Mouse (Mus musculus) embryonic facial prominence, embryonic 15.5 days (tissue): Measurements from ENCODE around the gene Fxyd5. TPM values are rescaled to one million over a fixed set of nuclear protein-coding genes. Genes with fewer than 3 reads are reported as not detected.

Source experiments
- ATAC-seq: fragments of 200-750 bp; cut with Nextera tagmentation; 2 replicates; pipeline ENCODE4 v1.8.0; 2017; ENCODE audit warnings: low read depth, moderate TSS enrichment; ENCODE audit not compliant: insufficient number of reproducible peaks, low FRiP score, low TSS enrichment
- H3K27ac ChIP-seq: fragments of 300-500 bp; sonication (generic); replicated peaks from 2 replicates; pipeline ENCODE4 v1.5.1; 2015; ENCODE audit warnings: mild to moderate bottlenecking, inconsistent platforms
- H3K27me3 ChIP-seq: fragments of 300-500 bp; sonication (generic); 2 replicates; pipeline ENCODE4 v1.6.1; 2015; ENCODE audit warnings: inconsistent platforms
- H3K36me3 ChIP-seq: fragments of 300-500 bp; sonication (generic); 2 replicates; pipeline ENCODE4 v1.6.1; 2015; ENCODE audit warnings: mild to moderate bottlenecking, inconsistent platforms
- H3K4me1 ChIP-seq: fragments of 300-500 bp; sonication (generic); 2 replicates; pipeline ENCODE4 v1.6.1; 2015; ENCODE audit warnings: inconsistent platforms
- H3K4me2 ChIP-seq: fragments of 300-500 bp; sonication (generic); replicated peaks from 2 replicates; pipeline ENCODE4 v1.6.1; 2015; ENCODE audit warnings: mild to moderate bottlenecking, inconsistent platforms
- H3K4me3 ChIP-seq: fragments of 300-500 bp; sonication (generic); replicated peaks from 2 replicates; pipeline ENCODE4 v1.5.1; 2015; ENCODE audit warnings: mild to moderate bottlenecking, inconsistent platforms
- H3K9ac ChIP-seq: fragments of 300-500 bp; sonication (generic); 2 replicates; pipeline ENCODE4 v1.6.1; 2015; ENCODE audit warnings: inconsistent platforms
- H3K9me3 ChIP-seq: fragments of 300-500 bp; sonication (generic); replicated peaks from 2 replicates; pipeline ENCODE4 v1.6.1; 2016; ENCODE audit warnings: inconsistent platforms
- WGBS: fragments of 180-500 bp; shearing (Covaris S2); methylation state at CpG from one replicate; pipeline ENCODE4 v1.1.7; 2015; 5-methylcytosine and 5-hydroxymethylcytosine counted together
- polyA plus RNA-seq: library from polyadenylated mRNA; unstranded; fragments of >200 nt; fragmentation: Nextera tagmentation; extraction: Ambion mirVana; gene quantifications from 2 replicates; pipeline ENCODE4 v1.2.1, GENCODE M21; 2015

Fxyd5 gene
- polyA plus RNA-seq, 1 experiment from 2014 or later: 46.2 TPM

DNA sequence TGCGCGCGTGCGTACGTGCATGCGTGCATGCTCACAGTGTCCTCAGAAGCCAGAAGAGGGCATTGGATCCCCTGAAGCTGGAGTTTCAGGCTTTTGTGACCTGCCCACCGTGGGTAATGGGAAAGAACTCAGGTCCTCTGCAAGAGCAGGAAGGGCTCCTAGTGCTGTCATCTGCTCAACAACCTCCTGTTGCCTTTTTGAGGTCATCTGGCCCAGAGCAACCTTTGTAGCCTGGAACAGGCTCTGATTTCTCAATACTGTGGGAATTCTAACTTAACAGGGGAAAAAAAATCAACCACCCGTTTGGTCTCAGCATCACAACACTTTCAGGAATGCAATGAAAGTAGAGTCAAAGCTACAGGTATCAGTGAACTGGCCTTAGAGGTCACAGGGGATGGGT, 37.4 kb upstream of the Fxyd5 start:
- Histone ChIP-seq H3K27me3 (no peaks in the 10 kb centered on the region), H3K4me2 (no peak overlapping the region), H3K27ac (no peak overlapping the region), H3K9ac (no peak overlapping the region), H3K9me3 (no peaks in the 10 kb centered on the region), H3K4me1 (peaks cover 34% of the 10 kb centered on the region), H3K4me3 (no peak overlapping the region), H3K36me3 (no peaks in the 10 kb centered on the region)
- WGBS: 90% methylated on average over 8 of the region's 8 CpGs
- ATAC-seq: no peak

DNA sequence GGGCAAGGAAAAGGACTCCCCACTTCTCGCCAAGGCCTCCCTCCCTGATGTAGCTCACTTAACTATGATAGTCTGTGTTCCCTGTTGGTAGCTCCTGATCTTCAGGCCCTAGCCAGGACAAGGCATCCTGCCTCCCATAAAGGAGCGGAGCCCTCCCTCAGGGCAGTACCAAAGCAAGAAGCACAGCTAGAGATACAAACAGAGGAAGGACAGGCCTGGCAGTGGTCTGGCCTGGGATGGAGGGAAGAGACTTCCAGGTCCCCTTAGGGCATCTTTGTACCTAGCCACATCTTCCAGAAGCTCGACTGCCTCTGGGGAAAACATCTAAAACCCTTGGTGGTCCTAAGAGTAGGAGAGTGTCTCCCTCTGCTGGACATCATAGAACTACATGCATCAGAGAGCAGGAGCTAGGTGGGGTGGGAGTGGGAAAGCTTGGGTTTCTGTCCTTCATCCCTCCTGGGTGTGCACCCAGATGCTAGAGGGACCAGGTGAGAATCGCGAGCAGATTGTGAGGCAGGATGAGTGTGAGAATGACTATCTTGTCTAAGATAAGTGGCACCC, 35.7 kb upstream of the Fxyd5 start:
- Histone ChIP-seq H3K4me3 (no peak overlapping the region), H3K9me3 (no peaks in the 10 kb centered on the region), H3K4me2 (no peak overlapping the region), H3K9ac (no peak overlapping the region), H3K27me3 (no peaks in the 10 kb centered on the region), H3K27ac (no peak overlapping the region), H3K4me1 (peaks cover 26% of the 10 kb centered on the region), H3K36me3 (no peaks in the 10 kb centered on the region)
- 37% methylated on average over 5 of the region's 5 CpGs for WGBS
- 0 out of 2 replicates have a peak, but pooled peaks have one; percentile 20 for ATAC-seq

DNA sequence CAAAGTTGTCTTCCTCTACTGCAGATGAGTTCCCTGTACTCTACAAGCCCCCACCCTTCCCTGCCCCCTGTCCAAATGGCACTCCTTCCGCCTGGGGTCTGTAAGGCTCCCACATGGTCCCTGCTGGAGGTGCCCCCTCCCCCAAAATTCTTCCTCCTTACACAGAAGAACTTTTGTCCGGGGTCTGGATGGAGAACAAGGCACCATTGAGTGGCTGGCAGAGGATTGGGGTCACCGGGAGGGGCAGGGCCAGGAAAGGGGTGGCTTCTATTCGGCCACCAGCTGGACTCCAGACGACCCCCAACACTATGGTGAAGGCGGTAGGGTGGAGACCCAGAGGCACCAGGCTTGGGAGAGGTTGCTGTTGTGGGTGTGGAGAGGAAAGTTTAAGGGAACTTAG, 35.2 kb upstream of the Fxyd5 start:
- no peak for ATAC-seq
- H3K27me3 ChIP-seq: no peaks in the 10 kb centered on the region
- H3K4me2 ChIP-seq: no peak overlapping the region
- H3K4me3 ChIP-seq: no peak overlapping the region
- 29% methylated on average over 6 of the region's 6 CpGs for WGBS
- H3K4me1 ChIP-seq: peaks cover 23% of the 10 kb centered on the region
- no peak overlapping the region for H3K27ac ChIP-seq
- H3K9ac ChIP-seq: no peak overlapping the region
- H3K9me3 ChIP-seq: no peaks in the 10 kb centered on the region
- no peaks in the 10 kb centered on the region for H3K36me3 ChIP-seq

DNA sequence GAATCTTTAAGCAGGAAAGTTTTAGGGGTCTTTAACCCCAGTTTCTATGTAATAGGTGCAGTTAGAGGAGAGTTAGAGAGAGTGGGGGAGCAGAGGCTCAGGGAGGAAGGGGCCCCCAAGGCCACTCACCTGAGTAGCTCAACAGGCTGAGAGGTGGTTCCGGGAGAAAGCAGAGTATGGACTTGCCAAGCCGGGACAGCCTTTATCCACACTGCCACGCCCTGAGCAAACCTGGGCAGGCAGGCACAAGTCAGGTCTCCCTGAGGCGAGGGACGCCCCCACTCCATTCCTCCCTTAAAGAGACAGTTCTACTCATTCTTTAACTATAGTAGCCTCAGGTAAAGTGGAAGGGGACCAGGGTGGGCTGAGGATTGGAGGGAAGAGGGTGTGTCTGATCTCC, 34.2 kb upstream of the Fxyd5 start, which contains the start of gene Fxyd3:
Fxyd3 (minus strand) TSS at position 213 of the 400 bp plus-strand sequence.
- Histone ChIP-seq H3K36me3 (no peaks in the 10 kb centered on the region), H3K4me3 (peak within 1 kb of the TSS; percentile 25), H3K4me1 (peaks cover 26% of the 10 kb centered on the region), H3K9ac (no peak within 1 kb of the TSS), H3K9me3 (no peaks in the 10 kb centered on the region), H3K4me2 (peak within 1 kb of the TSS; percentile 35), H3K27me3 (no peaks in the 10 kb centered on the region), H3K27ac (peak within 1 kb of the TSS; percentile 59)
- 24% methylated on average over 5 of the region's 5 CpGs for WGBS
- ATAC-seq: 0 out of 2 replicates have a peak, but pooled peaks have one; percentile 17

DNA sequence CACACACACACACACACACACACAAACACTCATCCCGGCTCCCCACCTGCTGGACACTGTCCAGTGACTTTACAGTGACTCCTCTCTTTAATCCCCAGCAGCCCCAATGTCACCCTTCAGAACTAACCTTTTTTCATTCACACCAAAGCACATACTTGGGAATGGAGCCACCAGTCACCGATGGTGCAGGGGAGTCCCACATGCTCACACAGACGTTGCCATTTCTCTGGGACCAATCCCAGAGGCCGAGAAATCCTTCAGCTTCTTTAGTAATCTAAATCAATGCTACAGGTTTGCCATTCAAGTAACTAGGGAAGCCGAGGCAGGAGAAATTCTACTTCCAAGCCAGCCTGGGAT, 32.4 kb upstream of the Fxyd5 start:
- no peak overlapping the region for H3K4me3 ChIP-seq
- no peak overlapping the region for H3K27ac ChIP-seq

DNA sequence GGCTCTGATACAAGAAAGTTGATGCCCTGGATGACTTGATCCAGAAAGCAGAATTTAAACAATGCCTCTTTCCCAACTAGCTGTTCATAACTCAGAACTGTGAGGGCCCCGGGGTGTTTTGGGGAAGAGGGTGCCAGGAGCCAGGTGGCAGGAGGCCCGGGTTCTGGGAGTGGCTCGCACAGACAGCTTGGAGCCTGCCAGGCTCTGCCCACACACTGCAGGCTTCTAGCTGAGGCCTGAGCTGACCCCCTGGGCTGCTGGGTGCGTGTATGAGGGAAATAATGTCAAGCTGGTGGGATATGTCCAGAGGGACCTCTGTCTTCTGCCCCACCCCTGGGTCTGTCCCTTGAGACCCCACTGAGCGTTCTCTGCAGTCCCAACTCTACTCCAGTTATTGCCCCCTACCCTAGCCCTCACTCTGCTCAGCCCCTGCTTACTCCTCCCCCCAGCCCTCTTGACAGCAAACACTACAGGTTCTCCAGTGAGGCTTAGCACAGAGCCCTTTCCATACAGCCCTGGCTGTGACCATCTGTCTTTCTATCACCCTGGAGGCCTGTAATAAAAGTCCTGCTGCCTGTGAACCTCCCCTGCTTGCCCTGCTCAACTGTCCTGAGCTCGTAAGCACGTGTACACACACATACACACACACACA, 31.9 kb upstream of the Fxyd5 start:
- Histone ChIP-seq H3K4me3 (no peak overlapping the region), H3K27ac (no peak overlapping the region), H3K36me3 (no peaks in the 10 kb centered on the region), H3K27me3 (no peaks in the 10 kb centered on the region), H3K9ac (no peak overlapping the region), H3K9me3 (no peaks in the 10 kb centered on the region), H3K4me1 (peaks cover 26% of the 10 kb centered on the region), H3K4me2 (no peak overlapping the region)
- whole genome bisulfite sequencing: 57% methylated on average over 7 of the region's 7 CpGs
- no peak for ATAC-seq

More for the DNA sequence above, 32.4 kb upstream of the Fxyd5 start:
- H3K4me1 ChIP-seq: peaks cover 26% of the 10 kb centered on the region
- ATAC-seq: no peak
- H3K9me3 ChIP-seq: no peaks in the 10 kb centered on the region
- H3K27me3 ChIP-seq: no peaks in the 10 kb centered on the region
- H3K4me2 ChIP-seq: no peak overlapping the region
- WGBS: 67% methylated on average over 5 of the region's 5 CpGs
- no peak overlapping the region for H3K9ac ChIP-seq
- no peaks in the 10 kb centered on the region for H3K36me3 ChIP-seq

DNA sequence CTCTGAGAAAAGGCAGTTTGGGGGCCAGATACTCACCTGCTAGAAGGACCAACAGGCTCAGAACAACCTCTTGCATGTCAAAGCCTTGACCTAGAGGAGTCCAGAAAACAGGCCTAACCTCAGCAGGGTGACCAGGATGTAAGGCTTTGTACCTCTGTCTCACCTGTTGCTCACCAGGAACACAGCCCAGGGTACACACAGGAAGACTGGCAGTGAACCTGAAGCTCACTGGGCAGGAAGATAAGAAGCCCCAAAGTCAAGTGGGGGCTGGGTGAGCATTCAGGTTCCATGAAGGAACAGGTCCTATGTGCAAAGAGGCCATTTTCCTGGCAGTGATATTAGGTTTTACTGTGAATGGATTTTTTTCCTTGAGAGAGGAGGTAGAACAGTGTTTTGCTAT, 31.3 kb upstream of the Fxyd5 start:
- Histone ChIP-seq H3K9me3 (no peaks in the 10 kb centered on the region), H3K27ac (no peak overlapping the region), H3K4me2 (no peak overlapping the region), H3K4me1 (peaks cover 26% of the 10 kb centered on the region), H3K36me3 (no peaks in the 10 kb centered on the region), H3K9ac (no peak overlapping the region), H3K4me3 (no peak overlapping the region), H3K27me3 (no peaks in the 10 kb centered on the region)
- ATAC-seq: no peak

DNA sequence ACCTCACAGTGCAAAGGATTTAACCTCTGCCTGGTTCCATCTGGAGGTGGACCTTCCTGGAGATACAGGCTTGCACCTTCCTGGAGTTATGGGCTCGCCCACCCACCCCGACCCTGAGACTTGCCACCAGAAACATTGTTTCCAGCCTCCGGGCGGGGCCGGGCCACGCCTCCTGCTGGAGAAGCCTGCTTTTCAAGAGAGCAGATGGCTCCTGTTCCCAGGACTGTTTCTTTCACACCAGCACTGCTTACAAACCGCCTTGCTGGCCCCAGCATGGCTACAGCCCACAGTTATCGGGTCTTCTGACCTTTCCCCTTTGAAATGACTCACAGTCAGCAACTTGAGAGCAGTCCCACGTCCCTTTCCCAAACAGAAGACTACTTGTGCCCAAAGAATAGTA, 30.0 kb upstream of the Fxyd5 start:
- peak overlapping the region; percentile 29; the same call in 1 of the 2 replicates for H3K27ac ChIP-seq
- 37% methylated on average over 9 of the region's 9 CpGs for WGBS

DNA sequence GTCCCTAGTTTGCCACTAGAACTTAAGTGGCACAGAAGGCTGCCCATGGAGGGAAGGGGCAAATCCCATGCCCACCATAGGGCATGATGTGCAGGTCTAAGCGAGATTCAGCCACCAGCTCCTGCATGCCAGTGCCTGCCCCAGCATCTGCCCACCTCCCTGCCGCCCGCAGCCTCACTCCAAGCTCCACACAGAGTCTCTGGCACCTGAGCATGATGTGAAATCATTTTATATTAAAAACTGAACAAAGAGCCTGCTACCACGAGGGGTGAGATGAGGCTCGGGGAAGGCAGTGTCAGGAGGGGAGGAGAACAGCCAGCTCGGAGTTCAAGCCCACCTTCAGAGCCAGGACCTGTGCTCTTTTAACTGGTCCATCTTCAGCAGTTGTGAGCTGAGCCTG, 28.0 kb upstream of the Fxyd5 start:
- H3K27me3 ChIP-seq: no peaks in the 10 kb centered on the region
- H3K36me3 ChIP-seq: no peaks in the 10 kb centered on the region
- H3K4me3 ChIP-seq: no peak overlapping the region
- no peak for ATAC-seq
- H3K9me3 ChIP-seq: no peaks in the 10 kb centered on the region
- 59% methylated on average over 6 of the region's 6 CpGs for WGBS
- H3K4me1 ChIP-seq: peaks cover 20% of the 10 kb centered on the region
- no peak overlapping the region for H3K4me2 ChIP-seq
- H3K27ac ChIP-seq: no peak overlapping the region
- H3K9ac ChIP-seq: no peak overlapping the region

More for the DNA sequence above, 30.0 kb upstream of the Fxyd5 start:
- H3K9ac ChIP-seq: no peak overlapping the region
- no peaks in the 10 kb centered on the region for H3K27me3 ChIP-seq
- no peak for ATAC-seq
- H3K4me3 ChIP-seq: no peak overlapping the region
- peaks cover 26% of the 10 kb centered on the region for H3K4me1 ChIP-seq
- no peaks in the 10 kb centered on the region for H3K9me3 ChIP-seq
- H3K4me2 ChIP-seq: no peak overlapping the region
- H3K36me3 ChIP-seq: no peaks in the 10 kb centered on the region

DNA sequence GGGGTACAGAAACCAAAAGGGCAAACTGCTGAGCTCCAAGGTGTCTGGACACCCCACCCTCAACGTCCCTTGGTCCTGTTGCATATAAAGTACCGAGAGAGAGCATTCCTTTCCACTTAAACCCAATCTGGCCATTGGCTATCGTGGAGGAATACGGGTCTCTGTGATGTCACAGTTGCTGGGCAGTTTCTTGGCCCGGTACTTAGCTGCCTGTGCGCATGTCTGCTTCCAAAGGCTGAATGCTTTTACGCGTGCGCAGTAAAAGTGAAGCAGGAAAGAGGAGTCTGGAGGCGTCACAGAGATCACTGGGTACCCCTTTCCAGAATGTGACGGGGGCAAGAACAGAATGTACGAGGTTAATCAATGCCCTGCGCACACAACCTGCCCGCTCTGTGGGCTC, 27.2 kb upstream of the Fxyd5 start:
- Histone ChIP-seq H3K9ac (no peak overlapping the region), H3K4me2 (no peak overlapping the region), H3K36me3 (no peaks in the 10 kb centered on the region), H3K9me3 (no peaks in the 10 kb centered on the region), H3K4me3 (no peak overlapping the region), H3K4me1 (peaks cover 20% of the 10 kb centered on the region), H3K27ac (no peak overlapping the region), H3K27me3 (no peaks in the 10 kb centered on the region)
- ATAC-seq: no peak
- WGBS: 84% methylated on average over 14 of the region's 14 CpGs

DNA sequence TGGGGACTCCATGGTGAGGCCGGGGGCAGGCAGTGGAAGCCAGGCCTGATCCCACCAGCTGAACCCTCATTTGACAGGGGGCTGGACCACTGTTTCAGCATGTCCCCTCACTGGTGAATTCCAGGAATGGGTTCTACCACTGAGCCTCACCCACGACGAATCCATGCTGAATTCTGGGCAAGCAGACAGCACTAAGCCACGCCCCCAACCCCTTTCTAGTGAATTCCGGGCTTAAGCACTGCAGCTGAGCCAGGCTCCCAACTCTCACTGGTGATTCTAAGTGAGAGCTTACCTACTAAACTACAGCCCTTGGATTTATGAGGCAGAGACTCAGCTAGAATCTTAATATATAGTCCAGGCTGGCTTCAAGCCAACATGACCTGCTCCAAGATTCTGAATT, 25.6 kb upstream of the Fxyd5 start:
- Histone ChIP-seq H3K4me2 (no peak overlapping the region), H3K9me3 (no peaks in the 10 kb centered on the region), H3K9ac (no peak overlapping the region), H3K4me3 (no peak overlapping the region), H3K27me3 (no peaks in the 10 kb centered on the region), H3K4me1 (peaks cover 15% of the 10 kb centered on the region), H3K36me3 (no peaks in the 10 kb centered on the region), H3K27ac (0 out of 2 replicates have a peak overlapping the region, but pooled peaks have one; percentile 52)
- ATAC-seq: peak; percentile 30
- 28% methylated on average over 5 of the region's 5 CpGs for whole genome bisulfite sequencing

DNA sequence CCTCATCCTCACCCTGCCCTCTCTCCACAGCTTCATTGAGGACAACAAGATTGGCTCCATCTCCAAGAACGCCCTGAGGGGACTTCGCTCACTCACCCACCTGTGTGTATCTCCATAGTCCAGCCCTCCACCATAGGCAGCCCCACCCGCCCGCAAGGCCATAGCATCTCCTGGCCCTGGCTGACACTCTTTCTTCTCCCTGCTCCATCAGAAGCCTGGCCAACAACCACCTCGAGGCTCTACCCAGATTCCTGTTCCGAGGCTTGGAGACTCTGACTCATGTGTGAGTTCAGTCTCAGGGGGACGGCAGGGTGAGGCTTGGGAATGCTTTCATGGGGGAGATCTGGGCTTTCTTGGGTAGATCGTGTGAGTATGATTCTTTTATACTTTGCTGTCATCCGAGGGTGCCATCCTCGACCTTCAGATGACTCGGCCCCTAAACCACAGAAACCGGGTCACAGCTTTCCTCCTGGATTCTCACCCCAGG, 20.8 kb upstream of the Fxyd5 start:
- WGBS: 77% methylated on average over 12 of the region's 12 CpGs
- Histone ChIP-seq H3K27me3 (no peaks in the 10 kb centered on the region), H3K27ac (no peak overlapping the region), H3K4me1 (peaks cover 18% of the 10 kb centered on the region), H3K9me3 (no peaks in the 10 kb centered on the region), H3K4me2 (no peak overlapping the region), H3K4me3 (no peak overlapping the region), H3K9ac (no peak overlapping the region), H3K36me3 (no peaks in the 10 kb centered on the region)
- no peak for ATAC-seq
